Mouse (Mus musculus) C2C12 (cell line): ENCODE results near the gene Klf11.
"Not testable (repeated sequence)": the region's sequence is repeated elsewhere in the genome, so short reads cannot be mapped to it uniquely, and the experiment has no call there.

Source experiments
- CTCF ChIP-seq: IDR thresholded peaks from one replicate; pipeline ENCODE4 v1.5.1; 2011; ENCODE audit not compliant: control insufficient read depth, insufficient read depth, insufficient read length
- FOSL1 ChIP-seq: IDR thresholded peaks from one replicate; pipeline ENCODE4 v1.8.0; 2011; ENCODE audit warnings: mild to moderate bottlenecking, low read length; ENCODE audit not compliant: poor library complexity, insufficient read depth, severe bottlenecking
- MAX ChIP-seq: IDR thresholded peaks from one replicate; pipeline ENCODE4 v1.6.1; 2011; ENCODE audit warnings: mild to moderate bottlenecking, control low read depth

- TF ChIP-seq CTCF, MAX, FOSL1: not testable (repeated sequence)
These were observed 50.5 kb downstream of the Klf11 start for GRCm38 (mm10) chr12:24701621-24702020.
